Mouse (Mus musculus): ENCODE results near the gene Slc35f4.

DNA sequence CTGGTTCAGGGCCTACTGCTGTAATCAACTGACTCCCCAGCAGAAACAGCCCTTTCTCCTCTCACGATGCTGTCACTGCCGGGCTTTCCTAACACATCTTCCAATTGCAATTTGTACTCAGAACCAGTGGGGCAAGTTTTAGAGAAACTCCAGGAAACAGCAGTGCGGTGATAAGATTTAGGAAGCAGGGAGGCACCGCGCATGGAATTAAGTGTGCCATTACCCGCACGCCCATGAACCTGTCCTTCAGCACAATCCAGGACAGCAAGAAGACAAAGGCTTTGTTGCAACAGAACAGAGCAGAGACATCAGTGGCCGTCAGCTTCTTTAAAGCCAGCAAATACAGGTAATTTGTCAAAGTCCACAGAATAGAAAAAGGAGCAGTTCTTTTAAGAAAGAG is 212.5 kb downstream of the Slc35f4 start:
- TF ChIP-seq CTCF (IDR thresholded peaks at IDR 0.05; ENCODE audit: low read depth, low read length) (no peak), POLR2A (IDR thresholded peaks at IDR 0.05; ENCODE audit: insufficient read depth, low read length) (no peak), EP300 (IDR thresholded peaks at IDR 0.05; ENCODE audit: insufficient read depth, low read depth, low read length) (no peak)

Data from ES-Bruce4 (cell line).